Mouse (Mus musculus) cerebellum, adult (tissue): ENCODE data around the gene Prnp.

Experiments used
- ATAC-seq: cut with Nextera tagmentation; 2 replicates; pipeline ENCODE4 v1.9.2; 2017; ENCODE audit warnings: mild to moderate bottlenecking, moderate library complexity, mixed read lengths; ENCODE audit not compliant: insufficient number of reproducible peaks, low FRiP score, low TSS enrichment

Prnp gene

DNA sequence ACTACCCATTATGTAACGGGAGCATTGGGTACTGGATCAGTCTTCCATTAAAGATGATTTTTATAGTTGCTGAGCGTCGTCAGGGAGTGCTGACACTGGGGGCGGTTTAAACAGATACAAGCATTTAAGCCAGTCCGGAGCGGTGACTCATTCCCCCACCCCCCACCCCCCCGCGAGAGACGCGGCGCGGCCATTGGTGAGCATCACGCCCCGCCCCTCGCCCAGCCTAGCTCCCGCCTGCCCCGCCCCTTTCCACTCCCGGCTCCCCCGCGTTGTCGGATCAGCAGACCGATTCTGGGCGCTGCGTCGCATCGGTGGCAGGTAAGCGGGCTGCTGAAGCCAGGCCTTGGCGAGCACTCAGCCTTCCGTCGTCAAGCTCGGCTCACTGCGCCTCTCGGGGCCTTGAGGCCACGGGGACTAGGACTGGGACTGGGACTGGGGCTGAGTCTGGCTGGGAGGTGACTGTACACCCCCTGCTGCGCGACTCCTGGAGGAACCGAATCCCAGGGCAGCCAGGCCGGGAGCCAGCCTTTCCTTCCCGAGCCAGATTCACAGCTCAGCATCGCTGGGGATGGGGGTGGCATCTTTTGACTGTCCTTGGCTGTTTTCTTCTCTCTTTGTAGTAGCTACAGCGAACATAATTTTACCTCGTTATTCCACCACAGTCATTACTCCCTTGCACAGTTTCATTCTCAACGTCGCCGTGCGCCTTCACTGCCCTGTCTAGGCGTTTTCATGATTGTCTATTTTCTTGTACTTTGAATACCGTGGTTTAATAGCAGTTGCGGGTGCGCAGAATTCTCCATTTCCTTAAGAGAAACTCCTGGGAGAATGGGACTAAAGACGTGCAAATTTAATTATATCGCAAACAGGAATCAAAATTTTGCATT, at the start of gene Prnp, which contains the start of gene Prn:
Gene Prnp (plus strand): TSS at position 246 of the 890 bp plus-strand sequence.
Gene Prn (plus strand): TSS at position 275 of the 890 bp plus-strand sequence.
- ATAC-seq: peak; percentile 85

DNA sequence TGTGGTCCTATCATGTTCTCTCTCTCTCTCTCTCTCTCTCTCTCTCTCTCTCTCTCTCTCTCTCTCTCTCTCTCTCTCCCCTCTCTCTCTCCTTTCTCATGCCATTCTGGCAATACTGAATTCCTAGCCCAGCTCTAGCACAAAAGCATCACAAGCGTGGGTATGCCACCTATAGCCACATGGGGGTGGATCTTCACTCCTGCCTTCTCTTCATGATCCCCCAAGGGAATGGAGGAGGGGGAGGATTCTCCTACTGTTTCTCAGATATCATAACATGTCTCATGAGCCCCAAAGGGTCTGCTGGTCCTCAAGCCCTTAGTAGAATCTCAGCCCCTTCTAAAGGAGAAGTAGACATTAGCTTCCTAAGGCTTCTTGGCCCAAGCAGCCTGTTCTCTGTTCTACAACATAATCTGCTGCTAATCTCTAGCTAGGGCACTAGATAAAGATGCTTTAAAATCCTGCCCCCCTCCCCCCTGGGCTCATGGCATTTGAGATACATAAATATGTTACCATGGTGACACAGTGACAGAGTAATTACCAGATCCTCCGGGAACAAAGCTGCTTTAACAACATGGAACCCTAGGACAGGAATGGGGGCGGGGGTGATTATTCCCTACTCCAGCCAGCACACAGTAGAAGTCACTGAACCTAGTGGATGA, 47.0 kb upstream of the Prnp start:
- ATAC-seq: no peak

DNA sequence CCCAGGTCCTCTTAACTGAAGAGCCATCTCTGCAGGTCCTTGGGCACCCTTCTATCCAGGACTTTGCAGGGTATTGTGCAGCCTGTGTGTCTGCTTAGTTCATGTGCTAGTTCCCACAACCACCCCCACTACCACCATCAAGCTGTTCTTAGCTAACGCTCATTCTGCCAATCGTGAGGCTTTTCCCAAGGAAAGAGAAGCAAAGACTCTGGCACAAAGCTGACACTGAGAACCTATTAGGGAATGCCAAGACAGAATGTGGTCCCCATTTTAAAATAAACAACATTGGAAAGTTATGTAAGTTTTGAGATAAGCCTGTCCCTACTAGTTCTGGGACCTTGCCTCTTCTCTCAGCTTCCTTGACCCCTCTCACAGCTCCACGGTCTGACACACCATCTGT, 46.3 kb upstream of the Prnp start:
- ATAC-seq: no peak

DNA sequence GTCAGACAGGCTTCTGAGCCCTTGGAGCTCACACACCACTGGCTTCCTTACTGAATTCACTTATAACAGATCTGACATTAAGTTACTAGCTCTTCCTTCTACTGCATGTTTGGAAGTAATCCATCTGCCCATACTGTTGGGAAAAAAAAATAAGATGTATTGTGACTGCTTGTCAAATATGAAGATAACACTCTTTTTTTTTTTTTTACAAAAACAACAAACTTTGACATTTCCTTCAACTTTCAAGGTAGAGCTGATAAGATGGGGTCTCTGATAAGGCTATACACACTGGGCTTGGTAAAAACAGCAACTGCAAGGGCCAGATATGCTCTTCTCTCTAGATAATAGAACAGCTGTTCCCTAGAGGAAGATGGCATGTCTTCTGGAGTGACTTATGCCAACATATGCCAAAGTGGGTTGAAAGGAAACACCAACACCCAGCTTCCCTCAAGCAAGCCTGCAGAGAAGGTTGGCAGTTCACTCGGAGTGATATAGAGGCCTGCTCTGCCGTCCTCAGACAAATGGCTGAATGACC, 45.4 kb upstream of the Prnp start:
- no peak for ATAC-seq

DNA sequence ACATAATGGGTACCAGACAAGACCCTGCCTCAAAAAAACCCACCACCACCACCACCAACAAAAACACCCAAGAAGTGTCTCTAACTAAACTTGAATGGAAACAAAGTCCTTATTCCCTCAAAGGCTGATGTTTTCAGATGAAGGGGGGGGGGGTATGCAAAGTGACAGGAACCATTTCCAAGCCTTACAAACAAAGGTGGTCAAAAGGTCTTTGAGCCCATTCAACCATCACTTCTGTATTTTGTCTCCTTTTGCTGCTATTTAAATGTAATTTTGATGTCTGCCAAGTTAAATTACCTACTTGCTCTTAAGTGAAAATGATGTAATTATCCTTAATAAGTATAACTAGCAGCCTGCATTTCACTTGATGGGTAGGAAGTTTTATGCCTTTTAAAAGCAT, 43.1 kb upstream of the Prnp start:
- ATAC-seq: no peak

DNA sequence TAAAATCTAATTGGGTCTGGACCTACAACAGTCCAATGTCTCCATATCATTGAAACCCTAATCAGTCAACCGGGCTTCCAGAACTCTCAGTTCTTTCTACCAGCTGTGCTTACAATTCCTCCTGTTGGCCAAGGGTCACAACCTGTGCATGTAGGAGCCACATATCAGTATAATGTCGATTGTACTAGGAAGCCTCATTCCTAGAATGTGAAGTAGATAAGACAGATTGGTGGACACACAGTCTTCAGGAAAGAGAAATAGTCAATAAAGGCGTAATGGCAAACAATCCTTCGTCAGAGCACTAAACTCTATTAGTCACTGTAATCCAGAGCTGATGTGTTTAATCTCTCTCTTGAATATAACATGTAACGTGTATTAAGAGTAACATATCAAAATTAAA, 40.7 kb upstream of the Prnp start:
- ATAC-seq: no peak

DNA sequence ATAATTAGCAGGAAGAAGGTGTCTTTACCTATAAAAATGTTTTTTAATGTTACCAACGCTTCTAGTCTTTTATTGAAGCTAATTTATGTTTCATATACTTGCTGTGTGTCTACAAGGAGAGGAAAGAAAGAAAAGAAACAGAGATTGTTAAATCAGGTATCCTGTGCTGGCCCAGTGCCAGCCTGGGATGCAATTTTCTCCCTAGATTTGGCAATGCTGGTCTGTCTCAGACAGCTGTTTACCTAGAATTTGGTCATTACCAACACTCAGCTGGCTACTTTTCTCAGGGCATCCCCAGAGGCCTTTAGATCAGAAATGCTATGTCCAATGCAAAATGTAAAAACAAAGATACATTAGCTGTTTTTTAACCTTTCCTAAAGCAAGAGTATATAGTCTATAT, 36.4 kb upstream of the Prnp start:
- no peak for ATAC-seq

DNA sequence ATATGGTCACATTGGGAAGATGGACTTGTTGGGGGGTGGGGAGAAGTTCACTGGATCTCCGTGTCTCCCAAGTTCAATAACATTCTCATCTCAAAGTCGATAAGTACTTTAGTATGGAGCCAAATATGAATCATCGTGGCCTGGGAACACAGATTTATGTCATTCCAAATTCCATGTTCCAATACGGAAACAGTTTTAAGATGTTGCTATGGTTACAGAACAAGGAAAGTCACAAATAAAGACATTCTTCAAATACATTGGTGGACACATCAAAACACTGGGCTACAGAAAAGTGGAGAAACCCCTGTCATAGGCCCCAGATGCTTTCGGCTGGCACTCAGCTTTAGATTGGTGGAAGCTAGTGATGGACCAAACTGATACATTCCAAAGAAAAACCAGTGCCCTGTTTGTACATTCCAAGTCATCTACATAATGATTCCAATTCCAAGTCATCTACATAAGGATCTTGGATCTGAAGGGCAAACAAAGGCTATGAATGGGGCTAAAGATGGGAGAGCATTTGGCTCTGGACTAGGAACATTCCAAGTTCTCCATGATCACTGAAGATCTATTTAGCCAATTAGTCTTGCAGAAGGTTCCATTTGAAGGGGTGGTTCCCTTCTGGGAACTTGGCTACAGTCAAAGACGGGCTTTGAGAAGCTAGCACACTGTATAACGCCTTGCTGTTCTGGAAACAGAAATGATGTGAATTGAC, 33.0 kb upstream of the Prnp start:
- no peak for ATAC-seq

DNA sequence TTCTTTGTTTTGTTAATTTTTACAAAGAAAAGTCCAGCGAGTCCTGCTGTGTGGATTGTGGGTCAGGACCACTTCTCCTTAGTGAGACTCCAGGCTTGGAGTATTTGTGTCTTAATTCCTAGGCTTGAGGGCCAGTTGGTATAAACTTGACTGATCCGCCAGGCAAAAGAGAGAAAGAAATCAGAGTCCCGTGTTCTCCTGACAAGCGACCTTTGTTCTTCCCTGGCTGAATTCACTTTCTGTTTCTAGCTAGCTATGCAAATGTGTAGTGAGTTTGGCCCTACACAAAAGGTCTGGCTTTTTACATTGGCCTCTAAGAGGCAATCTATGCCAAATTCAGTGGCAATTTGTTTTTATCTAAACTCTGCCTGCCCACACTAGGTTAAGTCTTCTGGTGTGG, 28.0 kb upstream of the Prnp start:
- ATAC-seq: no peak

DNA sequence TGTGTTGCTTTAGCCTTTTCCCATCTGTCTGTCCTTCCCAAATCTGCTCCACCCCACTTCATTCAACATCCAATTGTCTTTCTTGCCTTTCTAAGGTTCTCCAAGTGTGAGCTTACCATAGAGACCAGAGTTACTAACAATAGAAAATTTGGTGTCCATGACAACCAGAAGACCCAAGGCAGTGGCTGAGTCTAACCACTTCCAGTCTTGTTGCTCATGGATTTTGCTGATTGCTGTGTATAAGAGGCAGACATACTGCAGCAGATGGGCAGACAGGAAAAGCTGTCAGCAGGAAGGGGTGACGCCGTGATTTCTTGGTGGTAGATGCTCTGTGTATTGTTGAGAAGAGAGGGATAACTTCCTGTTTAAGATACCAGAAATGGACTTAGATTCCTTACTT, 26.6 kb upstream of the Prnp start:
- no peak for ATAC-seq

DNA sequence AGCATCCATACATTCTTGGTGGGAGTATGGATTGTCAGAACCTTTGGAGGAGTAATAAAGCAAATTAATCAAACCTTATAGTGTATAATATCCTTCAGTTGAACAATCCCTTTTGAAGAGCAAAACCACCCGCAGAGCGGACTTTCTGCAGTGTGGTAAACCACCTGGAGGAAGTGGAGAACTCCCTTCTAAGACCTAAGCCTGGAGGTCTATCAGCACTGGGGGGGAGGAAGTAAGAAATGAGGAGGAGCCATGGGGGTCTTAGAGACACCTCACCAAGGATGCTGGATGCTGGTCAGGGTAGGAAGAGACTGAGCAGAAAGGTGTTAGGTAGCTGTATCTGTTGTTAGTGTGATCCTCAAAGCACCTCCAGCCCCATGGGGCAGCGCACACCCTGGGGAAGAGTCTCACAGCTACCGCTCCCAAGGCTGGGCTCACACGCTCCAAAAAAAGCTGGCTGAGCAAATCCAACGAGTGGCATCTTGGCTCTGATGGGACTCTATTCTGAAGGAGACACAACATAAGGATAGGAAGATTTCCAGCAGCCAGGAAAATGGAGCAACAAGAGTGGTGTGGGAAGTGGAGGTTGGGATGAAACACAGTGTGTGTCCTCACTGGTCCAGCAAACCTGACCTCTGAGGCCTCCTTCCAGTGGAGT, 23.1 kb upstream of the Prnp start:
- ATAC-seq: no peak

DNA sequence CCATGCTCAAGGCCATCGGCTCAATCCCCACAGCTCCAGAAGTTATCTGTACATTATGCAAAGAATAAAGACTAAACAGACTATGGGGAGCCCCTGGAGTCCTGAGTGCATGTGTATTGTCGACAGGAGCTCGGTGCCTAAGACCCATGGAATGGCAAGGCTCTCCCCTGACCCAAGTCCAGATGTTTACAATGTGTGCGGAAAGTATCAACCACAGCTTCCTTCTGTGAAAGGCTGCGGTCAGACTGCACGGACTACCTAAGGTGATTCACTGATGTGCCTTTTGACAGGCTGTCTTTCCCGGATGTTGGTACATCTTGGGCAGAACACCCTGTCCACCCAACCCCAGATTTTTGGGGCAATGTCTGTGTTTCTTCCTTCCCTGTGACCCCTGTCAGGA, 21.5 kb upstream of the Prnp start:
- ATAC-seq: no peak

DNA sequence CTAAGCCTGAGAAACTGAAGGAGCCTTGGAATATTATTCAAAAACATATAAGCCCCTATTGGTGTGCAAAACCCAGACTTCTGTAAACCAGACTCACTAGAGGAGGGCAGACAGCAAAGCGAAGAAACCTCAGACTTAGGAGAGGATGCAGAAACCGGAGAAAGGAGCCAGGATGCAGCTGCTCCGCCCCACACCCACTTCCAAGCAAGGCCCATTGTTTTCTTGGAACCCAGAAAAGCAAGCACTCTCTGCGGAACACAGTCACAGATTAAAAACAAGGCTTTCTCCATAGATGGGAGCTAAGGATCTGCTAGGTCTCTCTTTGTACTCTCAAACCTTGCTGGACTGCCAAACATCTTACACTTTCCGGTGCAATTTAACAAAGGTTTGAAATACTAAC, 17.2 kb upstream of the Prnp start:
- ATAC-seq: no peak

DNA sequence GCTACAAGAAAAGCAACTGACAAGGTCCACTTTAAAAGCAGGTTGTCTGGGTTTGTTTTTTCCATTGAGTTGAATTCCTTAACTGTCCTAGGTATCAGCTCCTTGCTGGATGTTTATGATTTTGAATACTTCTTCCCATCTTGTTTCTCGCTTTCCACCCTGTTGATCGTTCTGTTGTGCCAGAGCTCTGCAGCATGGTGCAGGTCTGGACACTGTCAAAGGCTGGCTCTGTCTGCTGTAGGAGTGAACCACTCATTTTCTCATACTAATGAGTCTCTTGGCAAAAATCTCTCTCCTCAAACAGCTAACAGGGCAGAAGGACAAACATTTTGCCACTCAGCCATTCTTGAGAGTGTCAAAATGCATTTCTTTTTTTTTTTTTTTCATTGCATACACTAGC, 14.6 kb upstream of the Prnp start:
- ATAC-seq: no peak

DNA sequence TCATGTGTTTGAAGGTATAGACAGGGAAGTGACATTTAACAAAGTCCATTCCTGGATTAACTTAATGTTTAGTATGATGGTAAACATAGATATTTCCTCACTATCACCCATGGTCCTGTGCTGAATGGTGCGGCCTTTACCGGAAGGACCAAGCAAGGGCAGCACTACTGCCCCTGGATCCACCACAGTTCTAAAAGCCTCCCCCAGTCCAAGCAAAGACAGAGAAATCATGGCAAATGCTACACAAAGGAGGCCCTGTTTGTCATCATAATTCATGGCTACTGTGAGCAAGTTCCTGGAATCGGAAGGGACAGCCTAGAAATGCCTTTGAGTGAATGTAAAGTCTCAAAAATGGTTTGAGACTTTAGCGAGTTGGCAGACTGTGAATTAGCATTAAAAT, 13.7 kb upstream of the Prnp start:
- ATAC-seq: no peak

DNA sequence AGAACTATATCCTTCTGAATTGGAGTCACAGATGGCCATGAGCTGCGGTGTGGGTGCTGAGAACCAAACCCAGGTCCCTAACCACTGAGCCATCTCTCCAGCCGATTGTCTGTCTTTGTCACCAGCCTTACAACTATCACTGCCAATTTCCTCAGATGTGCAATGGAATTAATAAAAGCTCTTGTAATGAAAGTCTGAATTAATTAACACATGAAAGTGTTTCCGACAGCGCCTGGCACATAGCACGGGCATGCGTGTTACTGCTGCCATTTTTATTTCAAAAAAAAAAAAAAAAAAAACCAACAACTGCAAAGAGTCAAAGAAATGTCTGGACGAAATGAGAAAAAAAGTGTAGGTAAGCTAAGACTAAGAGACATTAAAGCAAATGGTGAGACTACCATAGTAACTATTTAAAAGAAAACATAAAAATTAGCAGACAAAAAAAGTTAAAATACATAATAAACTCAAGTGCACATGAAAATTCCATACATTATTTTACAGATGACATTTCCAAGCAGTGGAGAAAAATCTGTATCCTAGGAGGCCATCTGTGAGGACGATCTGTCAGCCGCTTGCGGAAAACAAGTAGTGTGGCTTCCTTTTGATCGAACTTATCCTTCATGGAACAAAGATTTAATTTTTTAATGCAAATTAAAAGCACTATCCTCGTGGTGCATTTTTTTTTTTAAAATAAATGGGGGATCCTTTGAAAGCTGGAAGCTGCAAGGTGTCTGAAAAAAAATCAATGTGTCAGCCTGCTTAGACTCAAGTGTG, 12.2 kb upstream of the Prnp start:
- ATAC-seq: no peak

DNA sequence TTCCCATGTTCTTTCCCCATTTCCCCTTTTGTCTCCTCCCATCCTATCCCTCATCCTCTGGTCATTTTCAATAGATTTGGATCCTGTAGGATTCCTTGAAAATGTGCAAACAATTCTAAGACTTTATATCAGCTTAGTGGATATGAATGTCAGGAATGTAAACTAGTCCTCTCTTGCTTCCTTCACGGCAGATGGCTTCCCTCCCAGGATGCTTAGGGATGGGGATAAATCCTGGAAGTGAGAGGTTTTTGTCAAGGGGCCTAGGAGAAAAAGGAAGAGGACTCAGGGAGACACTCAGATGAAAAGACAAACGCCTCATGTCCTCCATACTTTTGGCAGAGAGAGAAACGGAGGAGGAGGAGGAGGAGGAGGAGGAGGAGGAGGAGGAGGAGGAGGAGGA, 7.3 kb upstream of the Prnp start:
- ATAC-seq: no peak

DNA sequence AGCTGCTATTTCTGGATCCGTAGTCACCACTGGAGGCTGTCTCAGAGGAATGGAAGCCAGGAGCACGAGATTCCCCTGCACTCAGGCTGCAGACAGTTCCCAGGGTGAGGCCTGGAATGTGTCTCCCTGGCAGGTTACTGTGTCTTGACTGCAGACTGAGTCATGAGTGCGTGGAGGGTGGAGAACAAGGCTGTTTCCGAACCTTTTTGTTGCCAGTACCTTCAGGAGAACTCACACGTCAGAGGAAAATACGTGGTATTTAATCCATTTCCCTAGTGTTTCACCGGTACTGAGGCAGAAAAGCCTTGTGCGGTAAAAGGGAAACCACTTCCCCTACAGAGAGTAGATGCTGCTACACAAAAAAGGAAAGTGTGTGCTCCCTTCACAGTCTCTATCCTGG, 6.9 kb upstream of the Prnp start:
- 0 out of 2 replicates have a peak, but pooled peaks have one; percentile 45 for ATAC-seq

DNA sequence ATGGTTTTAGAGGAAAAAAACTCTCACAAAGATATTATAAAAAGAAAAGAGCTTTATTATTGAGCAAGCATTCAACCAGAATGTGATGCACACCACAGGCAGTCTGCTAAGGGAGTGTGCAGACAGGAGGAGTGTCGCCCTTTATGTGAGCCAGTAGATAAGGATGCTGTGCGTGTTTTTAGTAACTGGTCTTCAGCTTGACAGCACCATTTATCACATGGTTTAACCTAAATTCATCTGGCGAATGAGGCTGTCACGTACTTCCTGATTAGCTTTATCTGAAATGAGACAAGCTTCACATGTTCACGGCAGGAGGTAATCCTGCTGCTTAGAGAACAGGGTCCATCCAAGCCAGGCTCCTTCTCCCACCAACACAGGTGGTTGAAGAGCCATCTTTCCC, 4.7 kb upstream of the Prnp start:
- no peak for ATAC-seq

DNA sequence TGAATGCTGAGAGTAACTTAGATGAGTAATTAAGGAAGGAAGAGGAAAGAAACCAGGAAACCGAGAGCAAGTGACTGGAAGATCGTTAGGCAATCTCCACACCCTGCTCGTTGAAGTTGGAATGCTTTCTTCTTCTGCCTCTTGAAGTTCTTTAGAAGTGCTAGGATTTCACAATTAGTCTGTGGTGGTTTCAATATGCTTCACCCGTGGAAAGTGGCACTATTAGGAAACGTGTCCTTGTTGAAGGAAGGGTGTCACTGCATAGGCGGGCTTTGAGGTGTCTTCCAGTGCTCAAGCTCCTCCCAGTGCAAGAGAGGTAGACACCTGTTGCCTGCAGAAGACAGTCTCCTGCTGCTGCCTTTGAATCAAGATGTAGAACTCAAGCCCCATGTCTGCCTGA, 4.0 kb upstream of the Prnp start:
- no peak for ATAC-seq
